Mouse (Mus musculus) small intestine, adult 2 months (tissue): ENCODE results near the gene Dalrd3. TPM values are rescaled to one million over a fixed set of nuclear protein-coding genes. Genes with fewer than 3 reads are reported as not detected.

Experiments used
- H3K27ac ChIP-seq: fragments of 200-500 bp; 2 replicates; pipeline ENCODE4 v1.5.1; 2012; ENCODE audit warnings: low read depth, low read length, control low read depth, inconsistent platforms; ENCODE audit not compliant: insufficient read depth
- H3K27me3 ChIP-seq: fragments of 200-500 bp; 2 replicates; pipeline ENCODE4 v1.6.1; 2012; ENCODE audit warnings: mild to moderate bottlenecking, moderate library complexity, low read length, inconsistent platforms; ENCODE audit not compliant: control insufficient read depth, insufficient read depth
- H3K36me3 ChIP-seq: fragments of 200-500 bp; 2 replicates; pipeline ENCODE4 v1.6.1; 2012; ENCODE audit warnings: mild to moderate bottlenecking, low read length, control low read depth, inconsistent platforms; ENCODE audit not compliant: control insufficient read depth, insufficient read depth
- H3K4me1 ChIP-seq: fragments of 200-500 bp; 2 replicates; pipeline ENCODE4 v1.6.1; 2012; ENCODE audit warnings: low read length, inconsistent platforms, mixed read lengths; ENCODE audit not compliant: control insufficient read depth, insufficient read depth, insufficient read length
- H3K4me3 ChIP-seq: fragments of 200-500 bp; 2 replicates; pipeline ENCODE4 v1.5.1; 2012; ENCODE audit warnings: low read depth, mild to moderate bottlenecking, control low read depth, inconsistent platforms, low read length, moderate library complexity
- CTCF ChIP-seq: fragments of 200-500 bp; IDR thresholded peaks from 2 replicates; pipeline ENCODE4 v1.5.1; 2012; ENCODE audit warnings: low read depth, mild to moderate bottlenecking, control low read depth, inconsistent platforms, low read length, moderate library complexity, mixed read lengths; ENCODE audit not compliant: insufficient replicate concordance, insufficient read length; ENCODE audit errors: extremely low read depth
- POLR2A ChIP-seq: fragments of 200-500 bp; IDR thresholded peaks from 2 replicates; pipeline ENCODE4 v1.6.1; 2012; ENCODE audit warnings: low read depth, mild to moderate bottlenecking, control low read depth, inconsistent platforms, low read length, moderate library complexity
- WGBS: fragments of 180-500 bp; shearing (Covaris S2); methylation state at CpG from one replicate; pipeline ENCODE4 v1.1.7; 2018; 5-methylcytosine and 5-hydroxymethylcytosine counted together
- polyA plus RNA-seq: library from polyadenylated mRNA; depleted of rRNA; stranded (reverse); fragments of >200 nt; gene quantifications from 2 replicates; pipeline ENCODE4 v1.2.3, GENCODE M21; 2012

The Dalrd3 gene
- polyA plus RNA-seq, 1 experiment = 118 TPM

DNA sequence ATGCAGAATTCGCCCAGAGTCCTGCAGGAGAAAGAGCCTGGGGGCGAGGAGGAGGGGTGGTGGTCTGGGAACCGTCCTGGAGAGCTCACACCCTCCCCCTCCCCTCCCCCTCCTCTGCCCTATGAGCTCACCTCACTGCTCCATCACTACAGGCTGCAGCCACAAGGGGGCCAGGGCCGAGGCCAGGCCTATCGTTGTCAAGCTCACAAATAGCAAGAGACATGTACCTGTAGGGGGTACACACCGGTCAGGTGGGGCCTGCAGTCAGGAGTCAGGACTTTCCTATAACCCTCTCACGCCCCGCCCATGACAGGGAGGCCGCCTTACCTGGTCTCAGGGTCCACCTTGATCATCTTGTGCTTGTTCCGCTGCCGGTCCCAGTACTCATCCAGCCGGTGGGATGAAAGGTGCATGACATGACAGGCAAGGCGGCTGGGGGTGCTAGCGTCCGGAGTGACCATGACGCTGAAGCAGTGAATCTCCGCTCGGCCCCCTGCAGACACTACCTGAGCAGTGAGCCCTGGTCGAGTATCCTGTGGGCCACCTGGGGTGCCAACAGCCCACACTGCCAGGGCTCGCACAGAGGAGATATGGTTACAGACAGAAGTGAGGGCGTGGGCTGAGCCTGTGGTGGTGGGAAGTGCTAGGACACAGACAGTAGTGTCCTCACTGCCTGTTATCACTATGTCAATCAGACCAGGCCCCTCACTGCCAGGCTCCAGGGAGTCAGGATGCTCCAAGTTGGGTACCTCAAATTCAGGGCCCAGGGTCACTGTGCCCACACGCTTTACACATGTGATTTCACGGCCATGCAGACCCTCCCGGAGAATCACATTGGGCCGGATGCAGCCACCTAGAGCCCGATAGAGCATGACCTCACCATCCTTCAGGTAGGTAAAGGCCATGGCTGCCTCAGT lies 4.3 kb downstream of the Dalrd3 start:
- TF ChIP-seq POLR2A = no peak
- peak; percentile 54; the same call in 1 of the 2 replicates for TF ChIP-seq CTCF
- peaks cover 18% of the 10 kb centered on the region for H3K36me3 ChIP-seq
- H3K4me3 ChIP-seq = no peak overlapping the region
- H3K27me3 ChIP-seq = no peaks in the 10 kb centered on the region
- WGBS = 70% methylated on average over 26 of the region's 26 CpGs
- H3K4me1 ChIP-seq = peaks cover 7% of the 10 kb centered on the region
- no peak overlapping the region for H3K27ac ChIP-seq

DNA sequence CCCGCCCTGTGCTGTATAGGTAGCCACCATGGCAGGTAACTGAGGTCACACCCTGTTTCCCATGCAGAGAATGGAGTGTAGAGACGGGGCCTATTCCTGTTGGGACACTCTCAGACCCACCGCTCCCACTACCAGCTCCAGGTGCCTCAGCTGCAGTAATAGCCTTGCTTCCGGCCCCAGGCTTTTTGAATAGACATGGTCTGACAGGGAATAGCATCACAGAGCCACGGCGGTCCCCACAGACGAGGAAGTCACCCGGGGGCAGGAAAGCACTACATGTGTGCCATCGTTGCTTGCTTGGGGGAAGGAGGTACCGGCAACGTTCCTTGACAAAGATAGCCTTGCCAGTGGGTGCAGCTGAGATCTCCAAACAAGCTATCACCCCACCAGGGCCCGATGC lies 5.2 kb downstream of the Dalrd3 start:
- H3K27me3 ChIP-seq = no peaks in the 10 kb centered on the region
- peaks cover 18% of the 10 kb centered on the region for H3K36me3 ChIP-seq
- WGBS = 88% methylated on average over 12 of the region's 12 CpGs
- H3K4me1 ChIP-seq = peaks cover 9% of the 10 kb centered on the region
- H3K27ac ChIP-seq = no peak overlapping the region
- H3K4me3 ChIP-seq = no peak overlapping the region
- TF ChIP-seq POLR2A (no peak), CTCF (no peak)

DNA sequence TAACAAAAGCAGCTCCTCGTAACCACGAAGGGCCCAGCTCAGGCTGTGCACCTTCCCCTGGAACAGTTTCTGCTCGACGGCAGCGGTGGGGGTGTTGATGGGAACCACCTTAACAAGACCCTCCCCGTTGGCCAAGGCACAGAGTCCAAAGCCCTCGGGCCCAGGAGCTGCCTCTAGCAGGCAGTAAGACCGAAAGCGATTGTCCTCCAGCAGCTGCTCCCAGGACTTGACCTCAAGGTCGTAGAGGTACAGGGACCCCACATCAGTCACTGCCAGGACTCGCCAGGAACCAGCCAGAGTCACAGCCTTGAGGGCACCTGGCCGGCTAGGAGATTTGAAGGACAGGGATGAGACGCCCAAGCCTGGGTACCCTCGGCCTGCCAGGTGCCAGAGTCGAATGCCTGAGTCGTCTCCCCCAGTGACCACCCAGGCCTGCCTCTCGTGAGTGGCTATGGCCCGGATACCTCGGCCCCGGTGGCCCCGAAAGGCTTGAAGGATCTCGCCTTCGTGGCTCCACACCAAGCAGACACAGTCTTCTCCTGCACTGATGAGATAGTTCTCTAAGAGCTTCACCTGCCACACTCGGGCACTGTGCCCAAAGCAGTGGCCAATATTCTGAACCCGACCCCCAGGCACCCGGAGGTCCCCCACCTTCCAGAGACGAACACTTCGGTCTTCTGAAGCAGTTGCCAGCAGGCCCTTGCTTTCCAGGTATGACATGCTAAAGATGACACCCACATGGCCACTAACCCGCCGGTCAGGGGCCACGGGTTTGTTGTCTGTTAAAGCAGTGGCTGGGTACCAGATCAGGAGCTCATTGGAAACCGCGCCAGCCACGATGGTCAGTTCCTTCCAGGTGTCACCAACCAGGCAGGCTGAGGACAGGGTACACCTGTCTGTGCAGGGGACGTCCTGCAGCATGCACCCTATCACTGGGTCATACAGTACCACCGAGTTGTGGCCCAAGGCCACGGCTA lies 5.9 kb downstream of the Dalrd3 start:
- no peak overlapping the region for H3K4me3 ChIP-seq
- TF ChIP-seq POLR2A (no peak), CTCF (no peak)

DNA sequence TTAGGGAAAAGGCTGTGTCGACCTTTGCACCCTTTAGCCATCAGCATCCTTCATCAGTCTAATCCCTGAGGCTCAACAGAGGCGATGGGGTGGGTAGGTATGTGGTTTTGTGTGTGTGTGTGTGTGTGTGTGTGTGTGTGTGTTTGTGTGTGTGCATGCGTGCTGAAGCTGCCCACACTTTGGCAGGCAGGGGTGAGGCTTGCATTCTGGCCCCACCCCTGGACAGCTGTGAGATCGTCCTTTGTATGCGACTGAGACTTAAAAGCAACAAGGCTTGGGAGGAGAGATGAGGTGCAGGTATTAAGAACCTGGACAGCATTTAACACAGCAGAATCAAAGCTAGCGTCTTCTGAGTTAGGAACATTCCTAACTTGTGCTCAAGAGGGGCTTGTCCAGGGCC lies 7.3 kb downstream of the Dalrd3 start:
- no peak for TF ChIP-seq POLR2A
- no peak for TF ChIP-seq CTCF
- no peak overlapping the region for H3K27ac ChIP-seq
- peaks cover 11% of the 10 kb centered on the region; the same call in 1 of the 2 replicates for H3K36me3 ChIP-seq
- no peaks in the 10 kb centered on the region for H3K27me3 ChIP-seq
- no peak overlapping the region for H3K4me3 ChIP-seq
- 50% methylated on average over 6 of the region's 6 CpGs for WGBS
- peaks cover 5% of the 10 kb centered on the region for H3K4me1 ChIP-seq

More for the DNA sequence above, 5.9 kb downstream of the Dalrd3 start:
- H3K27me3 ChIP-seq = no peaks in the 10 kb centered on the region
- H3K4me1 ChIP-seq = peaks cover 5% of the 10 kb centered on the region
- peaks cover 18% of the 10 kb centered on the region for H3K36me3 ChIP-seq
- WGBS = 88% methylated on average over 37 of the region's 37 CpGs
- H3K27ac ChIP-seq = no peak overlapping the region

DNA sequence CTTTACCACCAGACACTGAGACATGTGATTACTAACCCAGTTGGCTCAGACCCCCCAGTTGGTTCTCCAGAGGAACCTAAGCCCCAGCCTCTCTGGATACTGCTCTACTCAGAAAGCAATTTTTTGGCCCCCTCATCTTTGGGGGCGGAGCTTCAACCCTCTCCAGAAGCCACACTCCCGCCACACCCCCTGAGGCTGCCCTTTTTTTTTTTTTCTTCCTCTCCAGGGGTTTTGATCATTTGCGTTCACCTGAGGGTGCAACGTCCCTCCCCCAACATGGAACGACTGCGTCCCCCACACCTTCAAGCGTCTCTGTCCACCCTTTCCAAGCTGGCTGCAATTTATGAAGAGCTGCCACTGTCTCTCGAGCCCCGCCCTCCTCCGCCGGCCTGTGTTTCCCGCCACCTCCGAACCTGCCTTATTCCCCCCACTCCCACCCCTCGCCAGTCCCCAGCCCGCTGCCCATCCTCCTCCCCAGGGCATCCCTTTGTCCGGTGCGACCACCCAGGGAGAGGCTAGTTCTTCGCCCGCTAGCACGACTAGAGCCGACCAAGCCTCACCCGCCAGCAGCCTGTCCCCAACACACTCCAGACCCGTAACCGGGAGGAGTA lies 8.4 kb downstream of the Dalrd3 start:
- Histone ChIP-seq H3K36me3 (0 out of 2 replicates have a peak, but pooled peaks cover 2% of the 10 kb centered on the region), H3K27ac (0 out of 2 replicates have a peak overlapping the region, but pooled peaks have one; percentile 40), H3K27me3 (no peaks in the 10 kb centered on the region), H3K4me3 (peak overlapping the region; percentile 90), H3K4me1 (peaks cover 5% of the 10 kb centered on the region)
- TF ChIP-seq CTCF (no peak), POLR2A (no peak)
- WGBS = 2% methylated on average over 24 of the region's 24 CpGs

DNA sequence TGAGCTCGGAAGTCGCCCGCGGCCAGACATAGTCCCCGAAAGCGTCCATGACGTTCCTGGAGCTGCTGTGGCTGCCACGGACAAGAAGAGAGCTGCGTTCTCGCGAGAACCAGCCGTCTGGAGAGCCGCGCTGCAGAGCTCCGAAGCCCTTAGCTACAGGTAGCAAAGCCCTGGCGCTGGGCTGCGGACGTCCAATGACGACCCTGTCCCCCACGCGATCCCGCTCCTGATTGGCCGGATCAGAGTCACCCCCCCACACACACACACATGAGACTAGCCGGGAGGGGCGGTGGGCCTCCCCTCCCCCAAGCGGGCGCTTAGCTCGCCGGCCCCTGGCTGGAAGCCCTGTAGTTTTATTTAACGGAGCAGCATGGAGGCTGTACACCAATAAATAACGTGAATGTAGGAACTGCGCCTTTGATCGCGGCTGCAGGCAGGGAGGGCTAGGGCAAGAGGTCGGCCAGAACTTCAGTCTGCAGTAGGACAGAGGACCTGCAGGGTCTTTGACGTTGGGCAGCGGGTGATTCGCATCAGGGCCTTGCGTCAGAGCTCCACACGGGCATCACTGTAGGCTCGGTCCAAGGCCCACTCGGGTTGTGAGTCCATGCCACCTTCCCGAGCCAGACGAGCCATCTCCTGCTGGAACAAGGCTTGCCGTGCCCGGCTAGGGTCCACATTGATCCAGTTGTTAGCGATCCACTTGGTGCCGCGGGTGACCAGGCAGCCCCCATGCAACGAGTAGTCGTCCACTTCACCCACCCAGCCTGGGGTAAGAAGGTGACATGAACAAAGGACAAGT lies 9.1 kb downstream of the Dalrd3 start, which contains the start of gene Wdr6:
Gene Wdr6, minus strand, starts transcription at position 195 of the 799 bp plus-strand sequence.
- H3K4me3 ChIP-seq = peak within 1 kb of the TSS; percentile 90
- H3K4me1 ChIP-seq = peaks cover 5% of the 10 kb centered on the region
- no peaks in the 10 kb centered on the region for H3K36me3 ChIP-seq
- H3K27me3 ChIP-seq = no peaks in the 10 kb centered on the region
- 4% methylated on average over 51 of the region's 51 CpGs for WGBS
- peak within 1 kb of the TSS; percentile 40 for H3K27ac ChIP-seq
- TF ChIP-seq POLR2A (peak; percentile 50; the same call in 1 of the 2 replicates), CTCF (no peak)
